Mouse (Mus musculus): ENCODE measurements around the gene Gm17467. TPM values are rescaled to one million over a fixed set of nuclear protein-coding genes. Genes with fewer than 3 reads are reported as not detected.
"Not testable (repeated sequence)": the region's sequence is repeated elsewhere in the genome, so short reads cannot be mapped to it uniquely, and the experiment has no call there.

Gene Gm17467
- polyA plus RNA-seq (2015; fragmentation: Nextera tagmentation; extraction: Ambion mirVana), result not detected in 2 replicates

DNA sequence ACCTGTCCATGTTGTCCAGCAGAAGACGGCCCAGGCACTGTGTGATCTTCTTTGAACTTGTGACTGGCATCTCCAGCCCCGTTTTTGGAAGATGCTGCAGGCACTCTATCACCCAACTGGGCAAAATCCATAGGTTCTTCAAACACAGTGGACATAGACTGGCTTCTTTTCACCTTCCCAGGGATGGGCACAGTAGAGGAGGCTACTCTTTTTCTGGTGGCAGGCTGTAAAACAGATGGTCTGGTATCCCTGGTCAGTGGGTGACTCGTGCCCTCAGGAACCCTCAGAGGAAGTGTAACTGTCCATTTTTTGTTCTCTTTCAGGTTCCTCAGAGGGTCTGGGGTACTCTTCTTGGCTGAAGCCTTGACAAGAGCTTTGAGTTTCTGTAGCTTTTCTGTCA, at the start of gene Gm17467:
TSS of gene Gm17467 (minus strand) at position 101 of the 400 bp plus-strand sequence.
- no CpG with 5 or more reads among the region's 3 CpGs for WGBS
- not testable (repeated sequence) for H3K4me1 ChIP-seq (replicated peaks); ATAC-seq (ENCODE audit: low FRiP score); H3K4me3 ChIP-seq; H3K4me2 ChIP-seq; H3K27me3 ChIP-seq; H3K36me3 ChIP-seq; H3K9ac ChIP-seq; H3K27ac ChIP-seq; H3K9me3 ChIP-seq

Other genes with a start within 250 kb of the Gm17467 start
- gene Cldn34c2, start 123.1 kb downstream of the Gm17467 start, polyA plus RNA-seq (2015; fragmentation: Nextera tagmentation; extraction: Ambion mirVana), result not detected in 2 replicates
- gene Cldn34c3, start 88.9 kb upstream of the Gm17467 start, polyA plus RNA-seq (2015; fragmentation: Nextera tagmentation; extraction: Ambion mirVana), result not detected in 2 replicates